In the genomic region with DNA sequence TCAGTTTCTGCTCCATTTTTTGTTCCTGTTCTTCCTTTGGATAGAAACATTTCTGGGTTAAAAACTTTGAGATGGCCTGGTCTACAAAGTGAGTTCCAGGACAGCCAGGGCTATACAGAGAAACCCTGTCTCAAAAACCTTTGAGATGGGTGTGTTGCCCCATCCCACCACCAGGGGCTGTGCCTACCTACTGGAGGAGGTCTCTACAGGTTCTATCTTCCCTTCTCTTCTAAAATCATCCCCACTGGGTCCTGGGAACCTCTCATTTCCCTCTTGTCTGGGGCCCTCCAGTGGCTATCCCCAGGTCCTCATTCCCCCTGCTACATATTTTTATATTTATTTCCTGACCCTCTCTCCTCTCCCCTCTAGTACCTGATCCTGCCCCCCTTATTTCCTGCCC, we compare ENCODE assay signal across 8 mouse cellular contexts. TPM values are rescaled to one million over a fixed set of nuclear protein-coding genes. Genes with fewer than 3 reads are reported as not detected.
DNase-seq lines count a peak whose midpoint lies in the region; ATAC-seq and TF ChIP-seq lines count a peak whose summit lies in the region.

No protein-coding gene starts in this region.

- no peak overlapping the region for H3K27ac ChIP-seq in forebrain, postnatal 0 days (ENCODE audit: low read depth, low read length)
- no peak overlapping the region for H3K27ac ChIP-seq in forebrain, embryonic 11.5 days (ENCODE audit: low read depth, low read length)

- no peaks in the 10 kb centered on the region for H3K9me3 ChIP-seq in forebrain, postnatal 0 days (ENCODE audit: low read length)
- H3K9me3 ChIP-seq in forebrain, embryonic 11.5 days (ENCODE audit: control insufficient read depth, low read length): no peaks in the 10 kb centered on the region

- no peak overlapping the region for H3K4me2 ChIP-seq in forebrain, postnatal 0 days (ENCODE audit: low read depth)
- no peak overlapping the region for H3K4me2 ChIP-seq in forebrain, embryonic 11.5 days (ENCODE audit: low read depth, low read length, severe bottlenecking)

- no peak for ATAC-seq in forebrain, postnatal 0 days
- ATAC-seq in forebrain, embryonic 11.5 days (replicated peaks; ENCODE audit: low FRiP score): no peak
- no peak for ATAC-seq in frontal cortex, adult (ENCODE audit: low TSS enrichment)

- no peak overlapping the region for H3K4me3 ChIP-seq in forebrain, postnatal 0 days (ENCODE audit: low read depth, low read length)
- no peak overlapping the region for H3K4me3 ChIP-seq in forebrain, embryonic 11.5 days (ENCODE audit: low read depth, low read length)

- no peaks in the 10 kb centered on the region for H3K4me1 ChIP-seq in forebrain, postnatal 0 days (ENCODE audit: insufficient read depth)
- no peaks in the 10 kb centered on the region for H3K4me1 ChIP-seq in forebrain, embryonic 11.5 days (replicated peaks; ENCODE audit: control insufficient read depth, insufficient read depth, low read length)

- TF ChIP-seq CTCF in forebrain, postnatal 0 days (IDR thresholded peaks at IDR 0.05; ENCODE audit: low read depth): peak; percentile 35

- no peak overlapping the region for H3K9ac ChIP-seq in forebrain, postnatal 0 days
- no peak overlapping the region for H3K9ac ChIP-seq in forebrain, embryonic 11.5 days (ENCODE audit: low read length)

- no peaks in the 10 kb centered on the region for H3K27me3 ChIP-seq in forebrain, postnatal 0 days (ENCODE audit: insufficient read depth, low read length)
- H3K27me3 ChIP-seq in forebrain, embryonic 11.5 days (ENCODE audit: control insufficient read depth, insufficient read depth, low read length): no peaks in the 10 kb centered on the region

- no peak for DNase-seq in forebrain, postnatal 0 days
- DNase-seq in forebrain, embryonic 11.5 days (ENCODE audit: low spot score): no peak
- peak; percentile 84 for DNase-seq in CD4-positive, CD25-positive, alpha-beta regulatory T cell, adult 2 months (ENCODE audit: low read depth, low spot score)
- DNase-seq in embryo, embryonic 10.5 days (ENCODE audit: low spot score): peak; percentile 36
- DNase-seq in lung, postnatal 36 days: peak; percentile 48
- DNase-seq in thymus, postnatal 14 days: peak; percentile 81
- DNase-seq in gastrocnemius, postnatal 25 days: no peak

- H3K36me3 ChIP-seq in forebrain, postnatal 0 days (ENCODE audit: insufficient read depth): no peaks in the 10 kb centered on the region
- no peaks in the 10 kb centered on the region for H3K36me3 ChIP-seq in forebrain, embryonic 11.5 days (ENCODE audit: control insufficient read depth, insufficient read depth, low read length)

RNA-seq across cellular contexts. Expression of gene Rbx1, which starts 41.1 kb away (rescaled TPM):
- 193 and 223 TPM in 2 replicates for total RNA-seq in forebrain, postnatal 0 days (2014; rRNA removed)
- 446 and 469 TPM in 2 replicates for polyA plus RNA-seq in forebrain, postnatal 0 days (2015; fragmentation: Nextera tagmentation; extraction: Ambion mirVana)
- 510 and 536 TPM in 2 replicates for polyA plus RNA-seq in forebrain, embryonic 11.5 days (2014; fragmentation: Nextera tagmentation; extraction: Ambion mirVana)
- total RNA-seq in gastrocnemius, postnatal 25 days (2021): 100 to 1,000 TPM in 1 of 2 experiments, 10 to 100 TPM in 1; 97.2 to 104 TPM

Comparison
In these comparisons a context has a peak if more than half of its experiments do, and no peak if none do; other contexts are left out.
1. DNase-seq: peak in CD4-positive, CD25-positive, alpha-beta regulatory T cell, adult 2 months (single experiment), embryo, embryonic 10.5 days (single experiment), lung, postnatal 36 days (single experiment) and thymus, postnatal 14 days (single experiment); none in forebrain, postnatal 0 days (single experiment), forebrain, embryonic 11.5 days (single experiment) and gastrocnemius, postnatal 25 days (single experiment).